ENCODE assay signal across 25 mouse cellular contexts in genomic region chr12:102784899-102785592, GRCm38 (mm10). TPM values are rescaled to one million over a fixed set of nuclear protein-coding genes. Genes with fewer than 3 reads are reported as not detected.
"Had no signal": no experiment of that assay in that cellular context is flagged by ENCODE, and none has a peak within 500 bp of the region (broad histone marks: within the 10 kb centered on the region; RNA-seq: fewer than 3 reads in every experiment).

No protein-coding gene starts in this region.

- H3K4me1 ChIP-seq: limb, embryonic 10.5 days; midbrain, embryonic 15.5 days; neural tube, embryonic 12.5 days; stomach, embryonic 15.5 days had no signal

- DNase-seq: kidney, adult 11 months; kidney, postnatal 10 days; kidney, postnatal 4 days; liver, embryonic 13.5 days; lung, adult 2 months; lung, postnatal 36 days; retina, postnatal 1 day; right cerebral cortex, postnatal 14 days; thymus, postnatal 36 days had no signal

- H3K27ac ChIP-seq: left cerebral cortex, adult 2 months; limb, embryonic 10.5 days; liver, embryonic 13.5 days; midbrain, embryonic 15.5 days; neural tube, embryonic 12.5 days; stomach, embryonic 15.5 days had no signal

- H3K4me3 ChIP-seq: left cerebral cortex, adult 2 months; limb, embryonic 10.5 days; liver, embryonic 13.5 days; megakaryocyte, embryonic 14.5 days; midbrain, embryonic 15.5 days; neural tube, embryonic 12.5 days; stomach, embryonic 15.5 days had no signal

- ATAC-seq: inflammation-experienced regulatory T-cells, adult 6 months; lung, postnatal 0 days; midbrain, embryonic 15.5 days had no signal

- H3K27me3 ChIP-seq: liver, embryonic 13.5 days; megakaryocyte, embryonic 14.5 days; midbrain, embryonic 15.5 days; neural tube, embryonic 12.5 days; stomach, embryonic 15.5 days had no signal

RNA-seq across cellular contexts. Expression of gene Gm28051, which starts 27.5 kb away (rescaled TPM):
- total RNA-seq: layer of hippocampus, adult 8-10 months; layer of hippocampus, postnatal 14 days; left cerebral cortex, adult 2 months; left cerebral cortex, postnatal 14 days; monocyte, adult 5-6 weeks had no signal
- polyA plus RNA-seq: inflammation-experienced regulatory T-cells, adult 6 months; kidney, embryonic 14.5 days; limb, embryonic 10.5 days; limb, embryonic 14.5 days; liver, embryonic 13.5 days; lung, adult 2 months; lung, postnatal 0 days; midbrain, embryonic 11.5 days; midbrain, embryonic 15.5 days; neural tube, embryonic 12.5 days; spleen, adult 2 months; stomach, embryonic 15.5 days had no signal
